Mouse (Mus musculus) lung, embryonic 16.5 days (tissue): ENCODE data around the gene Ica1. TPM values are rescaled to one million over a fixed set of nuclear protein-coding genes. Genes with fewer than 3 reads are reported as not detected.

ENCODE experiments used
- ATAC-seq: fragments of 200-750 bp; cut with Nextera tagmentation; 2 replicates; pipeline ENCODE4 v1.8.0; 2017; ENCODE audit warnings: low read depth, mild to moderate bottlenecking, moderate library complexity
- H3K27ac ChIP-seq: fragments of 300-500 bp; sonication (generic); 2 replicates; pipeline ENCODE4 v1.5.1; 2014; ENCODE audit warnings: mild to moderate bottlenecking, control low read depth, low read length
- H3K27me3 ChIP-seq: fragments of 300-500 bp; sonication (generic); 2 replicates; pipeline ENCODE4 v1.6.1; 2014; ENCODE audit warnings: low read depth, low read length, mixed read lengths; ENCODE audit not compliant: control insufficient read depth, insufficient read depth
- H3K36me3 ChIP-seq: fragments of 300-500 bp; sonication (generic); 2 replicates; pipeline ENCODE4 v1.6.1; 2014; ENCODE audit warnings: low read length; ENCODE audit not compliant: control insufficient read depth, insufficient read depth
- H3K4me1 ChIP-seq: fragments of 300-500 bp; sonication (generic); replicated peaks from 2 replicates; pipeline ENCODE4 v1.6.1; 2014; ENCODE audit warnings: low read length, mixed read lengths; ENCODE audit not compliant: control insufficient read depth, insufficient read depth
- H3K4me2 ChIP-seq: fragments of 300-500 bp; sonication (generic); 2 replicates; pipeline ENCODE4 v1.6.1; 2014; ENCODE audit warnings: low read depth, low read length, control low read depth
- H3K4me3 ChIP-seq: fragments of 300-500 bp; sonication (generic); 2 replicates; pipeline ENCODE4 v1.5.1; 2014; ENCODE audit warnings: mild to moderate bottlenecking, low read length, control low read depth
- H3K9ac ChIP-seq: fragments of 300-500 bp; sonication (generic); 2 replicates; pipeline ENCODE4 v1.6.1; 2014; ENCODE audit warnings: low read length, control low read depth
- H3K9me3 ChIP-seq: fragments of 300-500 bp; sonication (generic); 2 replicates; pipeline ENCODE4 v1.6.1; 2016; ENCODE audit warnings: low read length; ENCODE audit not compliant: control insufficient read depth
- WGBS: fragments of 180-500 bp; shearing (Covaris S2); extraction: QIAGEN DNeasy Blood & Tissue Kit; methylation state at CpG from one replicate; pipeline ENCODE4 v1.1.7; 2014; 5-methylcytosine and 5-hydroxymethylcytosine counted together
- polyA plus RNA-seq: library from polyadenylated mRNA; unstranded; fragments of >200 nt; fragmentation: Nextera tagmentation; extraction: Ambion mirVana; gene quantifications from 2 replicates; pipeline ENCODE4 v1.2.1, GENCODE M21; 2015

Ica1 gene
- polyA plus RNA-seq, 1 experiment from 2014 or later = 40.6 TPM

DNA sequence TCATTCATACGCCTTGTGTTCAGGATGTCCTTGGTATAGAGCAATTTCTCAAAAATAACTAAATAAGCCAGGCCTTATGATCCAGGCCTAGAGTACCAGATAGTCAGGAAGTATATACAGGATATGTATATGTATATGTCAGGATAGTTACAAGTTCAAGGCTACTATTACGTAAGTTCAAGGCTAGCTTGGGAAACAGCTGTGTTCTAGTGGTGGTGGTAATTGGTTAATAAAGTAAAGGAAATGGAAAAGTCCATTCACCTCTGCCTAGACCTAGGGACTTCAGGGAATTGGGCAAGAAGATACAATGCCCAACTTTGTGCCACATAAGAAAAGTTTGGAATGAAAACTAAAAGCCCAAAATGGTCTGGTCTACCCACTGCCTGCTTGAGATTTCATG, 61.7 kb downstream of the Ica1 start:
- no peak for ATAC-seq
- H3K4me1 ChIP-seq = no peaks in the 10 kb centered on the region
- H3K27ac ChIP-seq = no peak overlapping the region
- no peaks in the 10 kb centered on the region for H3K27me3 ChIP-seq
- H3K9ac ChIP-seq = no peak overlapping the region
- WGBS = 89% methylated on average over 2 of the region's 2 CpGs
- H3K4me2 ChIP-seq = no peak overlapping the region
- no peaks in the 10 kb centered on the region for H3K9me3 ChIP-seq
- no peaks in the 10 kb centered on the region for H3K36me3 ChIP-seq
- no peak overlapping the region for H3K4me3 ChIP-seq

DNA sequence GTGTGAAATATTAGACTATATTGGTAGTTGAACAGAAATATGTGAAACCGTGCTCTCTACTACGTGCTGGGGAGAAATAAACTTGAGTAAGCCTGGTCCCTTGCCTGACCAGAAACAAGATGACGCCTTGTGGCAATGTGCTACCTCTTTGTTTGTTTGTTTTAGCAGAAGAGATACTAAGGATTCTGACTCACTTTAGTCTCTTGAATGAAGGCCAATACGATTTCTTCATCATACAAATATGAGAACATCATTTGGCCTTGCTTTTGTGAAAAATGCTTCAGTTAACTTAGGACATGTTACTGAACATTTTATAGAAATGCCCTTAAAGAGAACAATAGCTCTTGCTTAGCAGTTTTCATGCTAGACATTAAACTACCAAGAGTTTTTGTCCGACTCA, 67.0 kb downstream of the Ica1 start:
- 74% methylated on average over 5 of the region's 5 CpGs for WGBS
- Histone ChIP-seq H3K4me3 (no peak overlapping the region), H3K4me1 (no peaks in the 10 kb centered on the region), H3K36me3 (no peaks in the 10 kb centered on the region), H3K27ac (no peak overlapping the region), H3K9ac (no peak overlapping the region), H3K9me3 (no peaks in the 10 kb centered on the region), H3K27me3 (no peaks in the 10 kb centered on the region), H3K4me2 (no peak overlapping the region)
- ATAC-seq = no peak

DNA sequence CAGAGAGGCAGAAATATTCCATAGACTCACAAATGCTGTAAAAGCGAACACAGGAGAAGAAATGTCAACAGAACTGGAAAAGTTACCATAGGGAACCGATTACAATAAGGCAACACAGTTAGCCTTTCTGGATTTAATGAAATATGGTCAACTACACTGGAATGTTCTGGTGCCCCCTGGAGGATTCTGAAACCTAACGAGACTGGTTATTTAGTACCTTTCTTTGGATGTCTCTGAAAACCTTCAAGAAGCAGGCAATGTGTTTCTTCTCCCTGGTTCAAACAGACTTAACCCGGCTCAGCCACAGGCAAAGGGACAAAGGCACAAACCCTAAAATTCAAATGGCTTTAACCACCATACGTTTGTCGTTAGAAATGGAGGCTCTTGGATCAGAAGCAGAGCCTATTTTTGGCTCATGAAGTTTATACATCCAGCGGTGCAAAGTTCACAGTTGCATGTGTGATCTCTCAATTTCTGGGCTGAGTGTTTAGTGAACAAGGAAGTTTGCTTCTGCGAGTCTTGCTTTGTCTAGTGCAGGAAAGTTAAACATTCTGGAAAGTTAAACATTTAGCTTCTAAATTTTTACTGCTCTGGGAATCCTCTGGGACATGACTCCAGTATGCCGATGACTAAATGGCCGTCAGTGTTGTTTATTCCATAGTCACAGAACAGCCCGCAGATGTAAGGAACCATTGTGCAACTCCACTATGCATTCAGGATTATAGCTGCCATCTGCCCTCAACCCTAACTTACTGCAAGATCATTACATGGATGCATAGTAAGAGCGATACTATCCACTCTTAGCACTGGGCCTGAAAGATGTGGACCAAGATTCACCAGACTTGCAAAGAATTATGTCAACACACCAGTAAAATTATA, 83.4 kb downstream of the Ica1 start:
- Histone ChIP-seq H3K4me1 (peaks cover 12% of the 10 kb centered on the region), H3K9ac (no peak overlapping the region), H3K36me3 (no peaks in the 10 kb centered on the region), H3K4me2 (no peak overlapping the region), H3K4me3 (no peak overlapping the region), H3K27me3 (no peaks in the 10 kb centered on the region), H3K9me3 (no peaks in the 10 kb centered on the region), H3K27ac (peak overlapping the region; percentile 36)
- 28% methylated on average over 12 of the region's 12 CpGs for WGBS
- peak; percentile 80 for ATAC-seq

DNA sequence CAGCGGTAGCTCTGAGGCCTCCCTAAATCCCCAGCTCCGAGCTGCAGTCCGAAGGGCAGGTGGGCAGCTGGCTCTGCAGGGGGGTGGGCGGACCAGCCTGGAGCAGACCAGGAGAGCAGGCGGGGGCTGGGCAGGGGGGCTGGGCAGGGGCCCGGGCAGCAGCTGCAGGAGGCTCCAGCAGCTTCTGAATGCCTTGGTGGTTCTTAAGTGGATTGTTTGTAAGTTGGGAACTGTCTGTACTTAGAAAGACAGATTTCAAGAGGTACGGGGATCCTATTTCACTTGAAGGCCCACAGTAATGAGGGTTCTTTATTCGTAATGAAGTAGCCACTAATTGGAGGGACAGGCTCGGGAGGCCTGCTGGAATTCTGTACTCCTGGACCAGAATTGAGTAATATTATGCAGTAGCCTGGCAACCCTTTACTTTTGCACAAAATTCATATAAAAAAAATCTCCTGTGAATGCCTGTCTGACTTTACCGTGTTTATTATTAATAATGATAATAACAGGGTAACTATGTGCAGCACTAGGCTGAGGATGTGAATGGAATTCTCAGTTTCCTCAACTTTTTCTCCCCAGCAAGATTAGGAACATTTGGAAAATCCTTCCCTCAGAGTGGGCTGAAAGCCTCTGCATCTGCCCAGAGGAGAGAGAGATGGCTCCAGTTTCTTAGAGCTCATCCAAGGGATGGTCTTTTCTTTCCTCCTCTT, 84.2 kb downstream of the Ica1 start:
- no peaks in the 10 kb centered on the region for H3K9me3 ChIP-seq
- ATAC-seq = peak; percentile 53; the same call in 1 of the 2 replicates
- H3K4me2 ChIP-seq = no peak overlapping the region
- H3K36me3 ChIP-seq = no peaks in the 10 kb centered on the region
- no peaks in the 10 kb centered on the region for H3K27me3 ChIP-seq
- 40% methylated on average over 10 of the region's 10 CpGs for WGBS
- H3K4me1 ChIP-seq = peaks cover 12% of the 10 kb centered on the region
- 0 out of 2 replicates have a peak overlapping the region, but pooled peaks have one; percentile 44 for H3K9ac ChIP-seq
- peak overlapping the region; percentile 36 for H3K27ac ChIP-seq
- H3K4me3 ChIP-seq = no peak overlapping the region

DNA sequence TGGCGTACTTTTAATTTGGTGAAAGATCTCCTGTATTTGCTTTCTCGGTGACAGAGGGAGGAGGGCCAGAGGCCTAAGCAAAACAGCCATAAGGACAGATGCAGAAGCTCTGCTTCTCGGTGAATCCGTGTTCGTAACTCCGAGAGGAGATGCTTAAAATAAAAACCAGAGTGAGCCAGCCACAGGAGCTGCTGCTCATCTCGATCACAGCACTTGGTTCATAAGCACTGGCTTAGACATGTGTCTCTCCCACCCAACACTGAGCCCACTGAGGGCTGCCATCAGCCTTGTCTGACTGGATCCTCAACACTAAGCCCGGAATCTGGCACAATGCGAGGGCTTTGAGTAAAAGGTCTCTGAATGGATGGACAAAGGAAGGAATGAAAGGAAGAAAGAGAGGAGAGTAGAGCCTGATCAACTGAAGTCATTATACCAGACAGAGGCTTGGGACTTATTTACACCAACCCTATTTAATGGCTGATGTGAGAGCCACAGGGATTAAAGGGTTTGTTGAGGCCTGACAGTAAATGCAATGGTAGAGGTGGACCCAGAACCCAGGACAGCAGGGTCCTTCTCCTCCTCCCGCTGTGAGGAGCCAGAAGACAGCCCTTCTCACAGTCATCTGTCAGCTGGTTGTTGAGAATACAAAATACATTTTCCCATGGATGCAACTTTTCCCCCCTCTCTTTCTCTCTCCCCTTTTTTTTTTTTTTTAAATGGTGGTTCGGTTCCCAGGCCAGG, 85.0 kb downstream of the Ica1 start:
- no peaks in the 10 kb centered on the region for H3K9me3 ChIP-seq
- H3K27ac ChIP-seq = no peak overlapping the region
- no peak overlapping the region for H3K4me2 ChIP-seq
- no peak overlapping the region for H3K9ac ChIP-seq
- no peak overlapping the region for H3K4me3 ChIP-seq
- ATAC-seq = no peak
- WGBS = 66% methylated on average over 11 of the region's 11 CpGs
- H3K4me1 ChIP-seq = peaks cover 12% of the 10 kb centered on the region
- H3K27me3 ChIP-seq = no peaks in the 10 kb centered on the region
- no peaks in the 10 kb centered on the region for H3K36me3 ChIP-seq

DNA sequence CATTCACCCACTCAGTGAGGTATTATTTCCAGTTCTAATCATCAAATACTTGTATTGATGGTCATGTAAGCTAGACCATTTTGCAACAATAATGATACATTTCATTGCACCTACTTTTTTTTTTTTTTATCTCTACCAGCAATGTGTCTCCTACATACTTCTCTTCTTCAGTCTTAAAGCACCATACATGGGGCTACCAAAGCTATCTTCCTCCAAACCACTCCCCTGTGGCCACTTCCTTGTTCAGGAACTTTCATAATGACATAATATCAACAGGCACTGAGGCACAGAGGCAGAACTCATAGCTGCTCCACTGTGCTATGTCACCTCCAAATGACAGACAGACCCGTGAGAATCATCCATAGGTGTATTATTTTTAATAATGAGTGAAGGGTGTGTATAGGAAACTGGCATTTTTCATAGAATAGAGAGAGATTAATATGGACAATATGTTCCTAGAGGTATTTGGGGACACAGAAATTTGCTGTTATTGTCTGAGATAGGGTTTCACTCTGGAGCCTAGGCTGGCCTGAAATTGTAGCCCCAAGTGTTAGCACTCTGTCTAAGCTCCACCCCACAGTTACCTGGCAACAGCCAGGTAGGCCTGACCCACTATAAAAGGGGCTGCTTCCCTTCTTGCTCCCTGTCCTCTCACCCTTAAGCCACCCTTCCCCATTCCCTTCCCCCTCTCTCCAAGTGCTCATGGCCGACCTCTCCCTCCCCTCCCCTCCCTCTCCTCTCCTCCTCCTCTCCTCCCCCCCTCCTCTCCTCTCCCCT, 86.9 kb downstream of the Ica1 start:
- H3K36me3 ChIP-seq = no peaks in the 10 kb centered on the region
- no peak overlapping the region for H3K9ac ChIP-seq
- H3K9me3 ChIP-seq = no peaks in the 10 kb centered on the region
- no peak overlapping the region for H3K4me2 ChIP-seq
- H3K27me3 ChIP-seq = no peaks in the 10 kb centered on the region
- H3K4me3 ChIP-seq = no peak overlapping the region
- no peak overlapping the region for H3K27ac ChIP-seq
- 66% methylated on average over 2 of the region's 2 CpGs for WGBS
- peaks cover 12% of the 10 kb centered on the region for H3K4me1 ChIP-seq
- ATAC-seq = no peak

DNA sequence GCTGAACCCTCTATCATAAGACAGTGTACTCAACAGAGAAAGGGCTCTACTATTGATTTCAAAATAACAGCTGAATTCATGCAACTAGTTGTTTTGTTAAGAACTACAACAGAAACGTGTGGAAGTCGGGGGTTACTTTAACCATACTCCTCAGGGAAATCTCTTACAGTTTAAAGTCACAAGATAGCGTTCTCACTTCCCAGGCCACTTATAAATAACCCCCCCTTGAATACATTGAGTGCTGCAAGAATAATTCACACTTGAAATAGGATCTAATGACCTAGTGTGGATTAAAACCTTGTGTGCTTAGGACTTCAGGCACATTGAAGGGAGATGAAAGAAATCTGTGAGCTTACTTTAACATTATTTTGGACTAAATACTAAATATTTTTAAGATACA, 87.8 kb downstream of the Ica1 start:
- Histone ChIP-seq H3K4me1 (peaks cover 12% of the 10 kb centered on the region), H3K9ac (no peak overlapping the region), H3K4me3 (no peak overlapping the region), H3K9me3 (no peaks in the 10 kb centered on the region), H3K27me3 (no peaks in the 10 kb centered on the region), H3K27ac (no peak overlapping the region), H3K36me3 (no peaks in the 10 kb centered on the region), H3K4me2 (no peak overlapping the region)
- no peak for ATAC-seq
- WGBS = 31% methylated on average over 3 of the region's 3 CpGs

DNA sequence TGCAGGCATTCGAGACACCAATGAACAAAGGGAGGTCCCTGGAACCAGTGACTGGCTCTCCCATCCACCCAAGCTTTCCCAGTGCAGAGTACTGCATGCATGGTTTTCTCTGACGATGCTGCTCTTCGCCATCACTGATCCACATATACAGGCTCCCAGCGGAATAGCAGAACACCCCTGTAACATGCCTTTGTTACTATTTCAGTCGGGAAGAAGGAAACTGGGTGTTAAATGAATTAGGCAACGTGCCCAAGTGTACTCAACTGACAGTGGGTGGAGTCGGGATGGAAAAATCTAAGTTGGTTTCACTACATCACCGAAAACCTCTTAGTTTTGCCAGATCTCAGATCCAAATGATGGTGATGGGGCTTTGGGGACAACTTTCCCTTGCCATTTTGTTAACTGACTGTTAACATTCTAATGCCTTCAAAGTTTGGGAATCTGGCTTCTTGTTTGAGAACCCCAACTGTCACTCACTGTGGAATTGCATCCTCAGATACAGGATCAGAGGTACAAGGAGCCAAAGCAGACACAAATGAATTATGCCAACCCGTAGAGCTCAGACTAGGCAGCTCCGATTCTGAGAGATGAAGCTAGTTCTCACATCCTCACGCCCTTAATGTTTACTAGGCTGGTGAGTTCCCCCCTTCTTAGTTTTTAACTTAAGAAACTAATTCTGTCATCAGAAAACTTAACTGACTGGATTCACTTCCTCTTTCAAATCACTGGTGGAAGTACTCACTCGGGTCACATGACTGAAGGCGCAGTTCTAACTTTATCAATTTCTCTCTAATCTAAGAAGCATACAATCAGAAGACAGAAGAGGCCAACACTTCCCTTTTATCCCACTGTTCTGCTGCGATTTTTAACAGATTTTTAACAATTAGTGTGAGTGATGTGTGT, 91.4 kb downstream of the Ica1 start:
- H3K27ac ChIP-seq = no peak overlapping the region
- H3K4me2 ChIP-seq = no peak overlapping the region
- no peaks in the 10 kb centered on the region; the same call in 1 of the 2 replicates for H3K4me1 ChIP-seq
- 71% methylated on average over 14 of the region's 14 CpGs for WGBS
- H3K36me3 ChIP-seq = no peaks in the 10 kb centered on the region
- H3K4me3 ChIP-seq = no peak overlapping the region
- no peak overlapping the region for H3K9ac ChIP-seq
- peak; percentile 10; the same call in 1 of the 2 replicates for ATAC-seq
- H3K27me3 ChIP-seq = no peaks in the 10 kb centered on the region
- H3K9me3 ChIP-seq = no peaks in the 10 kb centered on the region
